Mouse (Mus musculus) liver, embryonic 15.5 days (tissue): Measurements from ENCODE around the gene Rnf114. TPM values are rescaled to one million over a fixed set of nuclear protein-coding genes. Genes with fewer than 3 reads are reported as not detected.

Experiments
- ATAC-seq: fragments of 200-750 bp; cut with Nextera tagmentation; 2 replicates; pipeline ENCODE4 v1.8.0; 2017; ENCODE audit warnings: moderate number of reproducible peaks, mild to moderate bottlenecking, moderate library complexity; ENCODE audit not compliant: insufficient read depth
- H3K27ac ChIP-seq: fragments of 300-500 bp; sonication (generic); replicated peaks from 2 replicates; pipeline ENCODE4 v1.5.1; 2015; ENCODE audit warnings: mild to moderate bottlenecking, inconsistent platforms
- H3K27me3 ChIP-seq: fragments of 300-500 bp; sonication (generic); 2 replicates; pipeline ENCODE4 v1.6.1; 2015; ENCODE audit warnings: mild to moderate bottlenecking, inconsistent platforms
- H3K36me3 ChIP-seq: fragments of 300-500 bp; sonication (generic); replicated peaks from 2 replicates; pipeline ENCODE4 v1.6.1; 2015; ENCODE audit warnings: moderate library complexity, mild to moderate bottlenecking, inconsistent platforms
- H3K4me1 ChIP-seq: fragments of 300-500 bp; sonication (generic); replicated peaks from 2 replicates; pipeline ENCODE4 v1.6.1; 2015; ENCODE audit warnings: inconsistent platforms
- H3K4me2 ChIP-seq: fragments of 300-500 bp; sonication (generic); 2 replicates; pipeline ENCODE4 v1.6.1; 2015; ENCODE audit warnings: moderate library complexity, mild to moderate bottlenecking, inconsistent platforms
- H3K4me3 ChIP-seq: fragments of 300-500 bp; sonication (generic); replicated peaks from 2 replicates; pipeline ENCODE4 v1.5.1; 2015; ENCODE audit warnings: mild to moderate bottlenecking, inconsistent platforms
- H3K9ac ChIP-seq: fragments of 300-500 bp; sonication (generic); 2 replicates; pipeline ENCODE4 v1.6.1; 2015; ENCODE audit warnings: moderate library complexity, mild to moderate bottlenecking, inconsistent platforms
- H3K9me3 ChIP-seq: fragments of 300-500 bp; sonication (generic); replicated peaks from 2 replicates; pipeline ENCODE4 v1.6.1; 2016; ENCODE audit warnings: inconsistent platforms
- WGBS: fragments of 180-500 bp; shearing (Covaris S2); methylation state at CpG from one replicate; pipeline ENCODE4 v1.1.7; 2015; ENCODE audit warnings: mixed read lengths; ENCODE audit not compliant: insufficient replicate concordance; 5-methylcytosine and 5-hydroxymethylcytosine counted together
- polyA plus RNA-seq: library from polyadenylated mRNA; unstranded; fragments of >200 nt; fragmentation: Nextera tagmentation; extraction: Ambion mirVana; gene quantifications from 2 replicates; pipeline ENCODE4 v1.2.1, GENCODE M21; 2015

Gene Rnf114
- polyA plus RNA-seq, 1 experiment from 2014 or later, result 35.3 TPM

- peaks cover 61% of the 10 kb centered on the region for H3K4me1 ChIP-seq
- no peak for ATAC-seq
- H3K4me3 ChIP-seq, result no peak overlapping the region
- 92% methylated on average over 10 of the region's 10 CpGs for WGBS
- H3K4me2 ChIP-seq, result no peak overlapping the region
- H3K36me3 ChIP-seq, result peaks cover 44% of the 10 kb centered on the region
- H3K27ac ChIP-seq, result no peak overlapping the region; the same call in 1 of the 2 replicates
- no peak overlapping the region for H3K9ac ChIP-seq
- no peaks in the 10 kb centered on the region for H3K27me3 ChIP-seq
- no peaks in the 10 kb centered on the region for H3K9me3 ChIP-seq
These were observed 14.3 kb downstream of the Rnf114 start for GRCm38 (mm10) chr2:167506546-167507260.

- no peak overlapping the region for H3K9ac ChIP-seq
- no peak overlapping the region for H3K4me3 ChIP-seq
- H3K4me1 ChIP-seq, result peaks cover 54% of the 10 kb centered on the region
- H3K4me2 ChIP-seq, result no peak overlapping the region
- 77% methylated on average over 3 of the region's 3 CpGs for WGBS
- no peak overlapping the region for H3K27ac ChIP-seq
- H3K9me3 ChIP-seq, result no peaks in the 10 kb centered on the region
- ATAC-seq, result no peak
- no peaks in the 10 kb centered on the region for H3K27me3 ChIP-seq
- peaks cover 56% of the 10 kb centered on the region for H3K36me3 ChIP-seq
These were observed 15.4 kb downstream of the Rnf114 start for GRCm38 (mm10) chr2:167507719-167508385.

GRCm38 (mm10) chr2:167508569-167508968 is 16.1 kb downstream of the Rnf114 start:
- Histone ChIP-seq H3K9me3 (no peaks in the 10 kb centered on the region), H3K4me2 (no peak overlapping the region), H3K27ac (no peak overlapping the region), H3K36me3 (peaks cover 63% of the 10 kb centered on the region), H3K27me3 (no peaks in the 10 kb centered on the region), H3K4me1 (peaks cover 50% of the 10 kb centered on the region), H3K9ac (no peak overlapping the region), H3K4me3 (no peak overlapping the region)
- WGBS, result 90% methylated on average over 4 of the region's 4 CpGs
- no peak for ATAC-seq

- Histone ChIP-seq H3K4me2 (0 out of 2 replicates have a peak overlapping the region, but pooled peaks have one; percentile 3), H3K27me3 (no peaks in the 10 kb centered on the region), H3K9me3 (no peaks in the 10 kb centered on the region), H3K4me3 (no peak overlapping the region), H3K4me1 (peaks cover 33% of the 10 kb centered on the region), H3K36me3 (peaks cover 81% of the 10 kb centered on the region), H3K9ac (no peak overlapping the region), H3K27ac (peak overlapping the region; percentile 38)
- 18% methylated on average over 3 of the region's 3 CpGs for WGBS
- ATAC-seq, result peak; percentile 53
These were observed 18.0 kb downstream of the Rnf114 start for GRCm38 (mm10) chr2:167510485-167510884.

GRCm38 (mm10) chr2:167512365-167512764 is 19.9 kb downstream of the Rnf114 start:
- Histone ChIP-seq H3K4me3 (no peak overlapping the region), H3K36me3 (peaks cover 89% of the 10 kb centered on the region), H3K27me3 (no peaks in the 10 kb centered on the region), H3K4me2 (no peak overlapping the region), H3K4me1 (peaks cover 15% of the 10 kb centered on the region), H3K9ac (no peak overlapping the region), H3K9me3 (no peaks in the 10 kb centered on the region), H3K27ac (no peak overlapping the region)
- ATAC-seq, result no peak
- 92% methylated on average over 9 of the region's 9 CpGs for WGBS

GRCm38 (mm10) chr2:167512970-167513369 is 20.5 kb downstream of the Rnf114 start:
- Histone ChIP-seq H3K4me2 (no peak overlapping the region), H3K27me3 (no peaks in the 10 kb centered on the region), H3K9me3 (no peaks in the 10 kb centered on the region), H3K27ac (no peak overlapping the region), H3K4me3 (no peak overlapping the region), H3K4me1 (peaks cover 15% of the 10 kb centered on the region), H3K36me3 (peaks cover 89% of the 10 kb centered on the region), H3K9ac (no peak overlapping the region)
- ATAC-seq, result no peak
- 67% methylated on average over 5 of the region's 5 CpGs for WGBS

GRCm38 (mm10) chr2:167514641-167515040 is 22.2 kb downstream of the Rnf114 start:
- Histone ChIP-seq H3K27ac (no peak overlapping the region), H3K4me3 (no peak overlapping the region), H3K27me3 (no peaks in the 10 kb centered on the region), H3K4me1 (peaks cover 11% of the 10 kb centered on the region), H3K4me2 (no peak overlapping the region), H3K9ac (no peak overlapping the region), H3K9me3 (no peaks in the 10 kb centered on the region), H3K36me3 (peaks cover 75% of the 10 kb centered on the region)
- no peak for ATAC-seq
- WGBS, result 83% methylated on average over 4 of the region's 4 CpGs

GRCm38 (mm10) chr2:167515688-167516087 is 23.2 kb downstream of the Rnf114 start:
- peaks cover 74% of the 10 kb centered on the region for H3K36me3 ChIP-seq
- ATAC-seq, result no peak
- WGBS, result 74% methylated on average over 5 of the region's 5 CpGs

GRCm38 (mm10) chr2:167519606-167520252 is 27.3 kb downstream of the Rnf114 start:
- Histone ChIP-seq H3K27me3 (no peaks in the 10 kb centered on the region), H3K9me3 (no peaks in the 10 kb centered on the region), H3K4me1 (no peaks in the 10 kb centered on the region), H3K4me3 (no peak overlapping the region), H3K9ac (no peak overlapping the region), H3K36me3 (peaks cover 35% of the 10 kb centered on the region), H3K27ac (no peak overlapping the region), H3K4me2 (no peak overlapping the region)
- ATAC-seq, result no peak
- 58% methylated on average over 5 of the region's 5 CpGs for WGBS

More at GRCm38 (mm10) chr2:167515688-167516087, 23.2 kb downstream of the Rnf114 start:
- Histone ChIP-seq H3K4me1 (peaks cover 3% of the 10 kb centered on the region), H3K9ac (no peak overlapping the region), H3K9me3 (no peaks in the 10 kb centered on the region), H3K27me3 (no peaks in the 10 kb centered on the region), H3K27ac (no peak overlapping the region), H3K4me2 (no peak overlapping the region), H3K4me3 (no peak overlapping the region)

GRCm38 (mm10) chr2:167528278-167528677 is 35.8 kb downstream of the Rnf114 start:
- H3K36me3 ChIP-seq, result no peaks in the 10 kb centered on the region
- H3K9me3 ChIP-seq, result no peaks in the 10 kb centered on the region
- H3K27me3 ChIP-seq, result peaks cover 7% of the 10 kb centered on the region; the same call in 1 of the 2 replicates
- H3K27ac ChIP-seq, result no peak overlapping the region
- H3K4me3 ChIP-seq, result no peak overlapping the region
- no peak overlapping the region for H3K4me2 ChIP-seq
- 0 out of 2 replicates have a peak, but pooled peaks cover 7% of the 10 kb centered on the region for H3K4me1 ChIP-seq
- 12% methylated on average over 5 of the region's 5 CpGs for WGBS
- no peak for ATAC-seq
- H3K9ac ChIP-seq, result no peak overlapping the region

- H3K4me2 ChIP-seq, result no peak overlapping the region
- H3K27ac ChIP-seq, result no peak overlapping the region
- H3K4me1 ChIP-seq, result 0 out of 2 replicates have a peak, but pooled peaks cover 7% of the 10 kb centered on the region
- H3K27me3 ChIP-seq, result peaks cover 13% of the 10 kb centered on the region
- ATAC-seq, result no peak
- 47% methylated on average over 5 of the region's 5 CpGs for WGBS
- H3K9ac ChIP-seq, result no peak overlapping the region
- no peak overlapping the region for H3K4me3 ChIP-seq
- no peaks in the 10 kb centered on the region for H3K36me3 ChIP-seq
- no peaks in the 10 kb centered on the region for H3K9me3 ChIP-seq
These were observed 37.6 kb downstream of the Rnf114 start for GRCm38 (mm10) chr2:167529935-167530513.
